Mouse (Mus musculus): ENCODE results near the gene AC161166.1. TPM values are rescaled to one million over a fixed set of nuclear protein-coding genes. Genes with fewer than 3 reads are reported as not detected.

Gene AC161166.1
- polyA plus RNA-seq, 1 experiment from 2014 or later, result 0.06 TPM

DNA sequence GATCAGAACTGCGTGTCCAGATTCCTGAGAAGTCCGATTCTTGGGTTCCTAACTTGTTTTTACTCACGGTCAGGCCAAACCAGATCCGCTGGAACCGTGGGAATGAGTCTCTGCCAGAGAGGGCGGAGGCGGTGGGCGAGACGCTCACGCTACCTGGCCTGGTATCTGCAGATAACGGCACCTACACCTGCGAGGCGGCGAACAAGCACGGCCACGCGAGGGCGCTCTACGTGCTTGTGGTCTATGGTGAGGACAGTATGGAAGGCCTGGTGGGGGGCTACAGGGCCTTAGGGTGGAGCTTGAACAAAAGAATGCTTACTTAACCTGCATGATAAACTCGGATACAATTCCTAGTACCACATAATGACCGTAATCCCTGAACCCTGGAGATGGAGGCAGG lies 10.8 kb downstream of the AC161166.1 start:
- ATAC-seq (no peak), DNase-seq (ENCODE audit: low spot score) (no peak)
- H3K4me1 ChIP-seq (ENCODE audit: insufficient read depth, low read depth, low read length), result peaks cover 1% of the 10 kb centered on the region; the same call in 1 of the 2 replicates
- no peak overlapping the region for H3K27ac ChIP-seq (ENCODE audit: low read length)
- no peaks in the 10 kb centered on the region for H3K36me3 ChIP-seq (ENCODE audit: insufficient read depth, low read length)
- H3K9me3 ChIP-seq (ENCODE audit: low read length), result 0 out of 2 replicates have a peak, but pooled peaks cover 2% of the 10 kb centered on the region
- no peak overlapping the region for H3K4me2 ChIP-seq (replicated peaks; ENCODE audit: low read depth, low read length)
- no peak overlapping the region for H3K9ac ChIP-seq (replicated peaks; ENCODE audit: low read depth)
- TF ChIP-seq CTCF (IDR thresholded peaks at IDR 0.05), result peak; percentile 60
- TF ChIP-seq EP300 (IDR thresholded peaks at IDR 0.05), result no peak
- WGBS, result 39% methylated on average over 21 of the region's 21 CpGs
- H3K27me3 ChIP-seq (replicated peaks; ENCODE audit: insufficient read depth, low read length), result peaks cover 19% of the 10 kb centered on the region
- H3K4me3 ChIP-seq (ENCODE audit: low read depth, low read length), result no peak overlapping the region

DNA sequence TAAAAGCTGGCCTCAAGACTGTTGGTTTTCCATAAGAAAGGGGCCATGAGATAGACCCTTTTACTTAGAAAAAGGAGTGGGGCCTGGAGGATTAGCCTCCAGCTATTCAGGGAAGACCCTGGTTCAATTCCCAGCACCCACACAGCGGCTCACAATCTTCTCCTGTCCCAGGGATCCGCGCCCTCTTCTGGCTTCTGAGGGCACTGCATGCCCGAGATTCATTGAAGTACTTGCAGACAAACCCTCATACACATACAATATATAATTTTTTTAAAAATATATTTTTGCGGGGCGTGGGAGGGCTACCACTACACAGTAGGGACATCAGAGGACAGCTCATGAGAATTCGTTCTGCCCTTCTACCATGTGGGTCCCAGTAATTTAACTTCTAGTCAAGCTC lies 11.3 kb downstream of the AC161166.1 start:
- Histone ChIP-seq H3K36me3 (ENCODE audit: insufficient read depth, low read length) (no peaks in the 10 kb centered on the region), H3K4me3 (ENCODE audit: low read depth, low read length) (no peak overlapping the region), H3K4me2 (replicated peaks; ENCODE audit: low read depth, low read length) (no peak overlapping the region), H3K27me3 (replicated peaks; ENCODE audit: insufficient read depth, low read length) (peaks cover 19% of the 10 kb centered on the region), H3K4me1 (ENCODE audit: insufficient read depth, low read depth, low read length) (no peaks in the 10 kb centered on the region), H3K9ac (replicated peaks; ENCODE audit: low read depth) (no peak overlapping the region), H3K9me3 (ENCODE audit: low read length) (0 out of 2 replicates have a peak, but pooled peaks cover 2% of the 10 kb centered on the region), H3K27ac (ENCODE audit: low read length) (no peak overlapping the region)
- WGBS, result 34% methylated on average over 7 of the region's 7 CpGs
- ATAC-seq (no peak), DNase-seq (ENCODE audit: low spot score) (no peak)
- TF ChIP-seq EP300 (IDR thresholded peaks at IDR 0.05) (no peak), CTCF (IDR thresholded peaks at IDR 0.05) (peak; percentile 53)

DNA sequence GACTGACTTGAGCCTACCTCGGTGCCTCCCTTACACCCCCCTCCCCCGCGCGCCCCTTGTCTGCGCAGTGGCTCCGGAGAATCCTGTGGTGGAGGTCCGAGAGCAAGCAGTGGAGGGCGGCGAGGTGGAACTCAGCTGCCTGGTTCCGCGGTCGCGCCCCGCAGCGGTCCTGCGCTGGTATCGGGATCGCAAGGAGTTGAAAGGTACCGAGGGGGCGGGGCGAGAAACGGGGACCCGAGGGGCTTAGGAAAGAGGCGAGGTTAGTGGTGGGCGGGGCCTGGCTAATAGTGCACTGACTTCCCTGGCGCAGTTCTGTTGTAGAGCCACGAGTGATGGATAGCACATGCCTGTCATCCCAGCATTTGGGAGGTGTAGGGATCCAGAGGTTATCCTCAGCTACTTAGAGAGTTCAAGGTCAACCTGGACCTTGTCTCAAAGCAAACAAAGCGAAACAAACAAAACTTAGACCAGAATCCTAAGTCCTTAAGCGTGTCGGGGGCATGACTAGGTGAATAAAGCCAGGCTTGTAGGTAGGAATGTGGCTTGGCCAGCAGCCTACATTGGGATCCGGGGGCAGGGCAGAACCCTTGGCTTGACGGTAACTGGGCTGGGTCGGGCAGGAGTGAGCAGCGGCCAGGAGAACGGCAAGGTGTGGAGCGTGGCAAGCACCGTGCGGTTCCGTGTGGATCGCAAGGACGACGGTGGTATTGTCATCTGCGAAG lies 12.2 kb downstream of the AC161166.1 start:
- Histone ChIP-seq H3K4me3 (ENCODE audit: low read depth, low read length) (no peak overlapping the region), H3K27me3 (replicated peaks; ENCODE audit: insufficient read depth, low read length) (peaks cover 19% of the 10 kb centered on the region), H3K36me3 (ENCODE audit: insufficient read depth, low read length) (no peaks in the 10 kb centered on the region), H3K4me2 (replicated peaks; ENCODE audit: low read depth, low read length) (peak overlapping the region; percentile 49), H3K4me1 (ENCODE audit: insufficient read depth, low read depth, low read length) (no peaks in the 10 kb centered on the region), H3K9me3 (ENCODE audit: low read length) (0 out of 2 replicates have a peak, but pooled peaks cover 2% of the 10 kb centered on the region), H3K27ac (ENCODE audit: low read length) (no peak overlapping the region), H3K9ac (replicated peaks; ENCODE audit: low read depth) (no peak overlapping the region)
- no peak for TF ChIP-seq EP300 (IDR thresholded peaks at IDR 0.05)
- no peak for TF ChIP-seq CTCF (IDR thresholded peaks at IDR 0.05)
- DNase-seq (ENCODE audit: low spot score) (no peak), ATAC-seq (peak; percentile 53)
- 10% methylated on average over 43 of the region's 43 CpGs for WGBS

DNA sequence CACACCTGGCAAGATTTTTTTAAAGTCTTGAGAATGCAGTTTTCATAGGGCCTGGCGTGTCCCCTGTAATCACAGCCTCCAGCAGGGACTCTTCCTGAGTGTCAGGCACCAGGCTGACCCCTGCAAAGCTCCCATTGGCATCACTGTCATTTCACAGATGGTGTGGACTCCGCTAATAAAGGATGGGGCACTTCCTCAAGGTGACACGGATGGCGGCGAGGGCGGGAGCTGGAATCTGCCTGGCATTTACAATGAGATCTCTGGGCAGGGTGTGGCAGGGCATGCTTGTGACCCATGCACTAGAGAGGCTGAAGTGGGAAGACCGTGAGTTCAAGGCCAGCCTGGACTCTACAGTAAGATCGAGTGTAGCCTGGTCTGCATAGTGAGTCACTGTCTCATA lies 24.0 kb downstream of the AC161166.1 start:
- no peak overlapping the region for H3K27ac ChIP-seq (ENCODE audit: low read length)
- H3K4me3 ChIP-seq (ENCODE audit: low read depth, low read length), result no peak overlapping the region
- H3K4me1 ChIP-seq (ENCODE audit: insufficient read depth, low read depth, low read length), result no peaks in the 10 kb centered on the region
- WGBS, result 81% methylated on average over 8 of the region's 8 CpGs
- DNase-seq (ENCODE audit: low spot score), result no peak
- no peak for TF ChIP-seq CTCF (IDR thresholded peaks at IDR 0.05)
- TF ChIP-seq EP300 (IDR thresholded peaks at IDR 0.05), result no peak
- no peaks in the 10 kb centered on the region for H3K36me3 ChIP-seq (ENCODE audit: insufficient read depth, low read length)
- no peaks in the 10 kb centered on the region for H3K9me3 ChIP-seq (ENCODE audit: low read length)
- H3K27me3 ChIP-seq (replicated peaks; ENCODE audit: insufficient read depth, low read length), result no peaks in the 10 kb centered on the region
- ATAC-seq, result no peak
- no peak overlapping the region for H3K9ac ChIP-seq (replicated peaks; ENCODE audit: low read depth)
- no peak overlapping the region for H3K4me2 ChIP-seq (replicated peaks; ENCODE audit: low read depth, low read length)

DNA sequence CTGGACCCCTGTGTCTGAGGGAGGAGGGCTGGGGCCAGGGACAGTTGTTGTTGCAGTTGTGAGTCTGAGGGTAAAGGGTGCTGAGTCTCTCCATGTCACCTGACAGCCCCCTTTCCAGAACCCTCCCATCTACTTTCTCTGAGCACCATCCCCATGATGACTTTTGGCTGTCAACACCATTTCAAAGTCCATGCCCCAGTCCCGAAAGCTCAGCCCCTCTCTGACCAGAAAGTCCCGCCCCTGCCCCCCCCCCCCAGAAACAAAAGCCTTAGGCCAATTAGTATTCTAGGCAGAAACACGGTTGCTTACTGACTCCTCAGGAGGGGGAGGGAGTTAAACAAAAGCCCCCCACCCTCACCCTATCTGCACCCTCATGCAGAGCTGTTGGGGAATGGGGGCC lies 24.9 kb downstream of the AC161166.1 start:
- Histone ChIP-seq H3K9me3 (ENCODE audit: low read length) (no peaks in the 10 kb centered on the region), H3K27ac (ENCODE audit: low read length) (no peak overlapping the region), H3K4me1 (ENCODE audit: insufficient read depth, low read depth, low read length) (no peaks in the 10 kb centered on the region), H3K9ac (replicated peaks; ENCODE audit: low read depth) (no peak overlapping the region), H3K27me3 (replicated peaks; ENCODE audit: insufficient read depth, low read length) (no peaks in the 10 kb centered on the region), H3K4me2 (replicated peaks; ENCODE audit: low read depth, low read length) (no peak overlapping the region), H3K36me3 (ENCODE audit: insufficient read depth, low read length) (no peaks in the 10 kb centered on the region), H3K4me3 (ENCODE audit: low read depth, low read length) (no peak overlapping the region)
- no peak for TF ChIP-seq EP300 (IDR thresholded peaks at IDR 0.05)
- TF ChIP-seq CTCF (IDR thresholded peaks at IDR 0.05), result no peak
- 39% methylated on average over 3 of the region's 3 CpGs for WGBS
- ATAC-seq (no peak), DNase-seq (ENCODE audit: low spot score) (no peak)

DNA sequence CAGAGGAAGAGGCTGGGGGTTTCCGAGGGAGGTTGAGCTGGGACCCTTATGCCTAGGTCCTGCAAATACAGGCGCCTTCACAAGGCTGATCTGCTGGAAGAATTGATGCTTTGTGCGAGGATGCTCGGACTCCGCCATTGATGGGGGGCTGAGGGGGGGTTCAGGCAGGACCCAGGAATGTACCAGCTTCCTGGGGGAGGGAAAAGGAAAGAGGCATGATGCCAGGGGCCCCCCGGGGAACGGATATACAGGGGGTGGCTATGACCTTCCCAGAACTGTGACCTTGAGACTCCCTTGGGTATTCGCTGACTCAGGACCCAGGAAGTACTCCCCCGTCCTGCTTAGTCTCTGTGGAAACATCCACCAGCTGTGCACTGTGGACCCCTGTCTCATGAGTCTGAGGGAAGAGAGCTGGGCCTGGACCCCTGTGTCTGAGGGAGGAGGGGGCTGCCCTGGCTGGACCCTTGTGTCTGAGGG lies 25.6 kb downstream of the AC161166.1 start:
- no peak for ATAC-seq
- Histone ChIP-seq H3K4me3 (ENCODE audit: low read depth, low read length) (no peak overlapping the region), H3K9ac (replicated peaks; ENCODE audit: low read depth) (no peak overlapping the region), H3K36me3 (ENCODE audit: insufficient read depth, low read length) (no peaks in the 10 kb centered on the region), H3K27ac (ENCODE audit: low read length) (no peak overlapping the region), H3K4me1 (ENCODE audit: insufficient read depth, low read depth, low read length) (peaks cover under 1% of the 10 kb centered on the region; the same call in 1 of the 2 replicates), H3K4me2 (replicated peaks; ENCODE audit: low read depth, low read length) (no peak overlapping the region), H3K27me3 (replicated peaks; ENCODE audit: insufficient read depth, low read length) (peaks cover under 1% of the 10 kb centered on the region; the same call in 1 of the 2 replicates), H3K9me3 (ENCODE audit: low read length) (no peaks in the 10 kb centered on the region)
- TF ChIP-seq EP300 (IDR thresholded peaks at IDR 0.05) (no peak), CTCF (IDR thresholded peaks at IDR 0.05) (no peak)
- WGBS, result 53% methylated on average over 9 of the region's 9 CpGs
- DNase-seq (ENCODE audit: low spot score), result no peak

All from lung, postnatal 0 days (tissue).